Mouse (Mus musculus) liver, postnatal 0 days (tissue): ENCODE data around the gene Sbf2.

Source experiments
- CTCF ChIP-seq: sonication (generic); IDR thresholded peaks from 2 replicates; pipeline ENCODE4 v1.5.1; 2016; ENCODE audit warnings: antibody characterized with exemption, low read depth
- EP300 ChIP-seq: IDR thresholded peaks from 2 replicates; pipeline ENCODE4 v1.6.1; 2016; ENCODE audit warnings: antibody characterized with exemption, low read depth, mild to moderate bottlenecking

- TF ChIP-seq CTCF (no peak), EP300 (no peak)
Measured at GRCm38 (mm10) chr7:110314401-110314890, 300.3 kb downstream of the Sbf2 start.
